Mouse (Mus musculus): Measurements from ENCODE around the gene Zfp213. TPM values are rescaled to one million over a fixed set of nuclear protein-coding genes. Genes with fewer than 3 reads are reported as not detected.

Zfp213 gene
- total RNA-seq, 4 experiments from 2014 or later, result 4.9 to 6.5 (median 5.8) TPM

DNA sequence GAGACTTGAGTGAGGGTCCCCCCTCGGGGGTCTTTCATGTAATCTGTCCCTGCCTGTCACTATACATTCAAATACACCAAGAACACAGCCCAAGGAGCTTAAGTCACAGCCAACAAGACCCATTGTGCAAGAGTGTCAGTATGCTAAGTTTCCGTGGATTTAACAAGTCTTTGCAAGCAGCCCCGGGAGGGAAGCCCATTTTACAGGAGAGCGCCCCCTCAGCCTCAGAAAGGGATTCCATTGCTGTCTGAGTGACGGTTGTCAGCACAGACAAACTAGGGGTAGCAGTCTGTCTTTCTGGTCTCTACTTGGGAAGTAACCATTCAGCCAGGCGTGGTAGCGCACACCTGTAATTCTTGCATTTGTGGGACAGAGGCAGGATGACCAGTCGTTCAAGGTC lies 10.1 kb upstream of the Zfp213 start:
- no peak for DNase-seq (ENCODE audit: low spot score)

- no peak for DNase-seq (ENCODE audit: low spot score)
These were observed 8.0 kb upstream of the Zfp213 start for GRCm38 (mm10) chr17:23572059-23572458.

- no peak for DNase-seq (ENCODE audit: low spot score)
These were observed 7.0 kb upstream of the Zfp213 start for GRCm38 (mm10) chr17:23571084-23571483.

DNA sequence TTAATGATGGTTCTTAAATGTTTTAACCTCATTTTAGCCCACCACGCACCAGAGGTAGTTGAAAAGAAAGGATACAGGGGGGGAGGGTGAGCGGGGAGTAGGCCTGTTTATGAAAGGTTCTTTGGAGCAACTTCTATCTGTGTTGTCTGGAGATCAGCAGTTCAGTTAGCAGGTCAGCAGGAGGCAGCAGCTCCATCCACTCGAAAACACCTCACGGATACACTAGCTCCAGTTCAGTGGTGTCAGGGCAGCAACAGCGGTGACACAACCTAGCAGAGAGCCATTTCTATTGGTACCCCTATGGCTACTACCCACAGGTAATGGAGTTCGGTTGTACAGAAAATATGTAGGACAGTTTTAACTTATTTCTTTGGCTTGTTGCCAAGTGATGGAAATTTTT lies 6.0 kb upstream of the Zfp213 start:
- DNase-seq (ENCODE audit: low spot score), result peak; percentile 37

DNA sequence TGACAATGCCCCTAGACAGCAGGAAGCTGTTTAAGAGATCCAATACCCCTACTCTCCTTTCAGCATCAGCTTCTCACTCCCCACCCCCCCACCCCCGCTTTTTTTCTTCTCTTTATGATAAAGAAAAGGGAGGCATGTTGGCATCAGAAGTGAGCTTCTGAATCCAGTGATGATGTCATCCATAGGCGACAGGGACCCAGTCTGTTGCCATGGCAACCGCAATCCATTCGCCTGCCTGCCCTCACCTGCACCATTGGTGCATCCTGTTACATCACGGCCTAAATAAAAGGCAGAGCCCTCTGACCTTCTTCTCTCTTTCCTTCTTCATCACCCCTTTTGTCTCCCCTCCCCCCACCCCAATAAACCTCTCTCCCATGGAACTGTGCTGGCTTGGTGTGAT lies 4.3 kb upstream of the Zfp213 start:
- no peak for DNase-seq (ENCODE audit: low spot score)

- no peak for DNase-seq (ENCODE audit: low spot score)
These were observed 2.7 kb upstream of the Zfp213 start for GRCm38 (mm10) chr17:23566787-23567186.

- no peak for DNase-seq (ENCODE audit: low spot score)
These were observed 304 bp upstream of the Zfp213 start for GRCm38 (mm10) chr17:23564368-23564715.

DNA sequence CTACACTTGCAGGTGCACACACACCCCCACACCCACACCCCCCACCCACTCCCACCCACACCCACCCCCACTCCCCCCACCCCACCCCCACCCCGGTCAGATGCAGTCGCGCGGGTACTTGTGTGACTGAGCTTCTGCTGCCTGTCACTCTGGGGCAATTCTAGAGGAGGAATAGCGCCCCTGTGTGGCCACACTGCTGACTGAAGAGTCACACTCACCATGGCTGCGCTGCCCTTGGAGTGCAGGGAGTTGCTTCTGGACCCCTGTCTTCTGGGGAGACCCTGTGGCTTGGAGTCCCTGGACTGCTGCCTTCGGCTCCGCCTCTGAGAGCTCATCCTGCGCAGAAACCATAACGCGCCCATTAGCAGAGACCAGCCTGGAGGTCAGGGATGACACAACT lies 4.3 kb downstream of the Zfp213 start:
- no peak for DNase-seq (ENCODE audit: low spot score)

- no peak for DNase-seq (ENCODE audit: low spot score)
These were observed 8.7 kb downstream of the Zfp213 start for GRCm38 (mm10) chr17:23555243-23555916.

- DNase-seq (ENCODE audit: low spot score), result no peak
These were observed 9.7 kb downstream of the Zfp213 start for GRCm38 (mm10) chr17:23554321-23554720.

- DNase-seq (ENCODE audit: low spot score), result no peak
These were observed 10.4 kb downstream of the Zfp213 start for GRCm38 (mm10) chr17:23553634-23554120.

GRCm38 (mm10) chr17:23552896-23553633 lies 11.0 kb downstream of the Zfp213 start:
- DNase-seq (ENCODE audit: low spot score), result no peak

- no peak for DNase-seq (ENCODE audit: low spot score)
These were observed 12.1 kb downstream of the Zfp213 start for GRCm38 (mm10) chr17:23551963-23552362.

GRCm38 (mm10) chr17:23551416-23551815 lies 12.6 kb downstream of the Zfp213 start:
- no peak for DNase-seq (ENCODE audit: low spot score)

DNA sequence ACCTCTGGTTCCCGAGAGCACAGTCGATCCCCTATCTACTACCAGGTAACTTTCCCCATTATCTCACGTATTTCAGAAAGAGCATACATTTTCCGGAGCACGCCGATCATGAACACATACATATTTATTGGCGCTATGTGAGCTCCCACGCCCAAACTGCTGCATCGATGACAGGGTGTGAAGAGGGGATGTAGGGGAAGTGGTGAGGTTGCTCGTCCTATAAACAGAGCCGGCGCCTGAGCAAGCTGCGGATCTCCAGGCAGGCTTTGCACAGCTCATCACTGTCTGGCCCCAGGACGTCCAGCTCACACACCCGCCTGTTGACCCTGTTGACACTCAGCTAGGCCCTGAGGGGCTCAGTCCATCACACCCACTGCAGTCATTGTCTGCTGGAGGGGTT lies 13.2 kb downstream of the Zfp213 start:
- DNase-seq (ENCODE audit: low spot score), result no peak

GRCm38 (mm10) chr17:23550188-23550791 lies 13.7 kb downstream of the Zfp213 start:
- DNase-seq (ENCODE audit: low spot score), result peak; percentile 98

- no peak for DNase-seq (ENCODE audit: low spot score)
These were observed 14.6 kb downstream of the Zfp213 start for GRCm38 (mm10) chr17:23549441-23549840.

GRCm38 (mm10) chr17:23548615-23549014 lies 15.4 kb downstream of the Zfp213 start:
- DNase-seq (ENCODE audit: low spot score), result peak; percentile 91

DNA sequence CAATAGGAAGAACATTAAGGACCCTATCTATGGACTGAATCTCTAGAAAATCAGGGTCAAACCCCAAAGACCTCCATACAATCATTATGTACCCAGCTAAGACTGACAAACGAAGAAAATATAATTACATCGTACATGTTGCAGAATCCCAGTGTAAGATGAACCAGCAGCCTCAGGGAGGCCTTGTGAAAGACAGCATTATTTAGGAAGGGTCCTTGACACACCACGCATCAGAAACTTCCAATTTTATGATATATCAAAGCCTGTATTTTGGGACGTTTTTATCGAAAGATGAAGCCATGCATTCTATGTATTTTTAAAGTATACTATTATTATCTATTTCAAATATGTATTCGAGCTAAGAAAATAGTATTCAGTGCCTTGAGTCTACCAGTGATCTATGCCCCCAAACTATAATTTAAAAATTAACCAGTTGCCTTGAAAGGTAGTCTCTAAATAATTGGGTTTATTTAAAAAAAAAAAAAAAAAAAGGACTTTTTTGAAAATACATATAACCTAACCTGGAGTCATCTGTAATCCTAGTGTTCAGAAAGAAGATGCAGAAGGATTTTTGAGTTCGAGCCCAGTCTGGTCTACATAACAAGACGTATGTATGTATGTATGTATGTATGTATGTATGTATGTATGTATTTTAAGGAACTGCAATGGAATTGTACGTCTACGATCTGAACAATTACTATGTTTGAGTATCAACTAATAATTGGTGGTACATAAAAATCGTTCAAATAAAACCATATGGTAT lies 16.2 kb downstream of the Zfp213 start:
- no peak for DNase-seq (ENCODE audit: low spot score)

DNA sequence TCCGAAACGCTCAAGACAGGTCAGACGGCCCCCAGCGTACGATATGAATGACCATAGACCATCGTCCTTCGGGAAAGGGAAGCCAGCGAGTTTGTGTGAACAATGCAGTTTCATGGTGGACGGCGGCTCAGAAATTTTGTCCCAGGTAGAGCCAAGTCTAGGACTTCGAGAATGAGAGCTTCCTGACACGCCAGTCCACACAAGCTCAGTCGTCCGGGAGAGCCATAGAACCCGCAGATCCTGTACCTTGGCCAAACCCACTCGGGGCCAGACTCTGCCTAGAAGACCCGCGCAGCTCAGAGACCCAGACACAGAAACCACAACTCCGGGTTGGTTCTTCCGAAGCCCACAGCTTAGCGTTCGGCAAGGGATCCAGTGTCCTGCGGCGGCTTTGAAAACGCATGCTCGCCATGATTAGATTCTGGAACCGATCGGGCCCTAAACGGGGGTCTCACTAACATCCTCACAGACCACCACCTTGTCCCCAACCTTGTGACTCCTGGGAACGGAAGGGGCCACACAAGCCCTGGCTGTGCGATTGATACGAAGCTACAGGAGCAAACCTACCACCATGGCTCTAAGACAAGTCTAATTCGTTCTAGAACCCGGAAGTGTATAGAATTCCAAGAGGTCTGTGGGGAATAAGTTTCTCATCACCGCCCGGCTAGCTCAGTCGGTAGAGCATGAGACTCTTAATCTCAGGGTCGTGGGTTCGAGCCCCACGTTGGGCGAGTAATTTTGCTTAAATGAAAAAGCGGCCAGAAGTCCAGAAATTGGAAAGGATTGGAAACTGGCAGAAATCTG lies 17.1 kb downstream of the Zfp213 start:
- peak; percentile 92 for DNase-seq (ENCODE audit: low spot score)

- DNase-seq (ENCODE audit: low spot score), result peak; percentile 91
These were observed 17.7 kb downstream of the Zfp213 start for GRCm38 (mm10) chr17:23546333-23546701.

All from heart, adult 8-10 months (tissue).